Mouse (Mus musculus): ENCODE measurements around the gene Mip. TPM values are rescaled to one million over a fixed set of nuclear protein-coding genes. Genes with fewer than 3 reads are reported as not detected.

Mip gene
- total RNA-seq, 4 experiments from 2014 or later, result not detected

Other genes starting within 250 kb of the Mip start
- gene Hsd17b6, start 218.2 kb upstream of the Mip start, total RNA-seq (2022), result under 1 TPM in 1 of 4 experiments, not detected in 3; 0.51 TPM
- 1 to 10 TPM; 2.1 to 3.5 (median 3.0) TPM for gene Prim1, start 210.7 kb upstream of the Mip start, total RNA-seq (2022)
- gene Naca, start 190.3 kb upstream of the Mip start, total RNA-seq (2022), result 100 to 1,000 TPM; 560 to 666 (median 578) TPM
- 100 to 1,000 TPM; 128 to 203 (median 146) TPM for gene Ptges3, start 166.9 kb upstream of the Mip start, total RNA-seq (2022)
- gene Atp5b, start 142.6 kb upstream of the Mip start, total RNA-seq (2022), result 1,000 to 10,000 TPM; 1,737 to 2,601 (median 2,176) TPM
- gene Baz2a, start 134.3 kb upstream of the Mip start, total RNA-seq (2022), result 10 to 100 TPM; 52.9 to 78.0 (median 62.7) TPM
- gene Rbms2, start 45.5 kb upstream of the Mip start, total RNA-seq (2022), result 100 to 1,000 TPM in 2 of 4 experiments, 10 to 100 TPM in 2; 83.6 to 110 (median 99.3) TPM
- 1 to 10 TPM; 2.5 to 4.2 (median 3.5) TPM for gene Gls2, start 31.4 kb upstream of the Mip start, total RNA-seq (2022)
- 10 to 100 TPM; 15.3 to 17.3 (median 16.9) TPM for gene Spryd4, start 14.0 kb upstream of the Mip start, total RNA-seq (2022)
- gene Timeless, start 6.2 kb downstream of the Mip start, total RNA-seq (2022), result 10 to 100 TPM in 2 of 4 experiments, 1 to 10 TPM in 2; 8.0 to 14.4 (median 11.1) TPM
- under 1 TPM in 1 of 4 experiments, not detected in 3; 0.56 TPM for gene Apon, start 28.3 kb downstream of the Mip start, total RNA-seq (2022)
- gene Apof, start 42.8 kb downstream of the Mip start, total RNA-seq (2022), result 10 to 100 TPM in 2 of 4 experiments, 1 to 10 TPM in 2; 1.6 to 14.7 (median 6.9) TPM
- 10 to 100 TPM; 46.9 to 69.7 (median 57.7) TPM for gene Stat2, start 44.7 kb downstream of the Mip start, total RNA-seq (2022)
- gene Il23a, start 72.9 kb downstream of the Mip start, total RNA-seq (2022), result under 1 TPM in 2 of 4 experiments, not detected in 2; 0.22 to 0.28 TPM
- 10 to 100 TPM; 17.5 to 35.4 (median 24.2) TPM for gene Pan2, start 77.5 kb downstream of the Mip start, total RNA-seq (2022)
- 100 to 1,000 TPM; 172 to 202 (median 177) TPM for gene Cnpy2, start 96.6 kb downstream of the Mip start, total RNA-seq (2022)
- 100 to 1,000 TPM; 197 to 297 (median 255) TPM for gene Cs, start 111.9 kb downstream of the Mip start, total RNA-seq (2022)
- gene Coq10a, start 143.2 kb downstream of the Mip start, total RNA-seq (2022), result 100 to 1,000 TPM in 2 of 4 experiments, 10 to 100 TPM in 2; 72.2 to 114 (median 86.6) TPM
- 10 to 100 TPM; 53.7 to 90.5 (median 68.1) TPM for gene Ankrd52, start 151.3 kb downstream of the Mip start, total RNA-seq (2022)
- under 1 TPM in 2 of 4 experiments, not detected in 2; 0.24 to 0.40 TPM for gene Slc39a5, start 175.4 kb downstream of the Mip start, total RNA-seq (2022)
- 10 to 100 TPM; 76.6 to 93.8 (median 86.8) TPM for gene Nabp2, start 185.7 kb downstream of the Mip start, total RNA-seq (2022)
- gene Rnf41, start 185.8 kb downstream of the Mip start, total RNA-seq (2022), result 10 to 100 TPM; 39.1 to 55.4 (median 50.8) TPM
- 100 to 1,000 TPM; 103 to 155 (median 127) TPM for gene Smarcc2, start 233.4 kb downstream of the Mip start, total RNA-seq (2022)